Mouse (Mus musculus): ENCODE measurements around the gene Pdlim5. TPM values are rescaled to one million over a fixed set of nuclear protein-coding genes. Genes with fewer than 3 reads are reported as not detected.
"Not testable (repeated sequence)": the region's sequence is repeated elsewhere in the genome, so short reads cannot be mapped to it uniquely, and the experiment has no call there.

Gene Pdlim5
- total and polyA plus RNA-seq, 3 experiments: 36.0 to 107 (median 67.5) TPM

- DNase-seq: no peak
Measured at GRCm38 (mm10) chr3:142274993-142275392, 120.5 kb downstream of the Pdlim5 start.

- no peak for DNase-seq
Measured at GRCm38 (mm10) chr3:142274451-142274850, 121.0 kb downstream of the Pdlim5 start.

- no peak for DNase-seq
Measured at GRCm38 (mm10) chr3:142273265-142273664, 122.2 kb downstream of the Pdlim5 start.

- DNase-seq: no peak
Measured at GRCm38 (mm10) chr3:142256371-142256770, 139.1 kb downstream of the Pdlim5 start.

- peak; percentile 28 for DNase-seq
Measured at GRCm38 (mm10) chr3:142252086-142252485, 143.4 kb downstream of the Pdlim5 start.

- DNase-seq: peak; percentile 29
Measured at GRCm38 (mm10) chr3:142249458-142249857, 146.0 kb downstream of the Pdlim5 start.

- no peak for DNase-seq
Measured at GRCm38 (mm10) chr3:142243263-142243662, 152.2 kb downstream of the Pdlim5 start.

GRCm38 (mm10) chr3:142239298-142239697, 156.2 kb downstream of the Pdlim5 start:
- no peak for DNase-seq

- no peak for DNase-seq
Measured at GRCm38 (mm10) chr3:142238260-142239046, 157.0 kb downstream of the Pdlim5 start.

GRCm38 (mm10) chr3:142237621-142238020, 157.9 kb downstream of the Pdlim5 start:
- DNase-seq: no peak

GRCm38 (mm10) chr3:142233606-142234465, 161.7 kb downstream of the Pdlim5 start:
- DNase-seq: no peak

- DNase-seq: no peak
Measured at GRCm38 (mm10) chr3:142228665-142229064, 166.8 kb downstream of the Pdlim5 start.

- DNase-seq: peak; percentile 5
Measured at GRCm38 (mm10) chr3:142222471-142223103, 172.9 kb downstream of the Pdlim5 start.

- DNase-seq: no peak
Measured at GRCm38 (mm10) chr3:142219910-142220309, 175.6 kb downstream of the Pdlim5 start.

GRCm38 (mm10) chr3:142212821-142213220, 182.7 kb downstream of the Pdlim5 start:
- DNase-seq: no peak

- DNase-seq: no peak
Measured at GRCm38 (mm10) chr3:142212186-142212585, 183.3 kb downstream of the Pdlim5 start.

GRCm38 (mm10) chr3:142209981-142210380, 185.5 kb downstream of the Pdlim5 start:
- DNase-seq: no peak

GRCm38 (mm10) chr3:142209057-142209456, 186.4 kb downstream of the Pdlim5 start:
- DNase-seq: no peak

- no peak for DNase-seq
Measured at GRCm38 (mm10) chr3:142207488-142207887, 188.0 kb downstream of the Pdlim5 start.

- DNase-seq: no peak
Measured at GRCm38 (mm10) chr3:142206316-142206715, 189.2 kb downstream of the Pdlim5 start.

- no peak for DNase-seq
Measured at GRCm38 (mm10) chr3:142196142-142196541, 199.4 kb downstream of the Pdlim5 start.

GRCm38 (mm10) chr3:142191627-142192026, 203.9 kb downstream of the Pdlim5 start:
- DNase-seq: not testable (repeated sequence)
